Mouse (Mus musculus): ENCODE results near the gene Espl1.

DNA sequence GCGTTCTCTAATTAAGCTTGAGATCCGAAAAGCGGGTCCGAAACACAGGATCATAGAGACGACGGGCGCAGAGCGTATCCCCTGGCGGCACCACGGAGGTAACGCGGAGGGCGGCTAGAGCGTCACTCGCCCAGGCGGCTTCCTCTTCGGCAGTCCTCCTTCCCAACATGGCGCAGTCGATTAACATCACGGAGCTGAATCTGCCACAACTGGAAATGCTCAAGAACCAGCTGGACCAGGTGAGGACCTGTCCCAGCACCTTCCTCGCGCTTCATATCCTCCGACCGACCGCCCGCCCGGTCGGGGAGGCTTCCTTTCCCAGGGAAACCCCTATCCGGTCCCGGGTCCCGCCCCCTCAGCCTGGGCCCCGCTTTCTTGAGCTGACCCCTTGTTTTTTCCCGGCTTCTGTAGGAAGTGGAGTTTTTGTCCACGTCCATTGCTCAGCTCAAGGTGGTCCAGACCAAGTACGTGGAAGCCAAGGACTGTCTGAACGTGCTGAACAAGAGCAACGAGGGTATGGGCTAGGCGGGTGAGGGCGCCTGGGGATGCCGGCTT, 30.0 kb downstream of the Espl1 start, which contains the start of gene Pfdn5:
- TF ChIP-seq POLR2A (IDR thresholded peaks at IDR 0.05; ENCODE audit: low read depth, low read length) (peak; percentile 31; the same call in 1 of the 2 replicates), CTCF (IDR thresholded peaks at IDR 0.05; ENCODE audit: extremely low read depth, insufficient read depth, insufficient read length, insufficient replicate concordance) (0 out of 2 replicates have a peak, but pooled peaks have one; percentile 25)
